20 mouse cellular contexts compared by ENCODE assay signal in genomic region chr12:9583380-9583779, GRCm38 (mm10). TPM values are rescaled to one million over a fixed set of nuclear protein-coding genes. Genes with fewer than 3 reads are reported as not detected.
"Had no signal": no experiment of that assay in that cellular context is flagged by ENCODE, and none has a peak within 500 bp of the region (broad histone marks: within the 10 kb centered on the region; RNA-seq: fewer than 3 reads in every experiment).

No protein-coding gene starts in this region.

- H3K36me3 ChIP-seq: liver, embryonic 13.5 days; lung, embryonic 15.5 days; midbrain, embryonic 15.5 days; neural tube, embryonic 12.5 days had no signal

- H3K4me3 ChIP-seq: layer of hippocampus, adult 2 months; liver, embryonic 13.5 days; lung, embryonic 15.5 days; megakaryocyte, embryonic 14.5 days; midbrain, embryonic 15.5 days; neural tube, embryonic 12.5 days had no signal

- H3K4me1 ChIP-seq: liver, embryonic 13.5 days had no signal

- H3K9me3 ChIP-seq: liver, embryonic 13.5 days; lung, embryonic 15.5 days; midbrain, embryonic 15.5 days; neural tube, embryonic 12.5 days had no signal

- DNase-seq: kidney, adult 18-20 months; kidney, postnatal 10 days; kidney, postnatal 4 days; left cerebral cortex, postnatal 4 days; liver; liver, embryonic 13.5 days; liver, postnatal 0 days; lung, postnatal 14 days; right cerebral cortex, adult 18-20 months; right cerebral cortex, postnatal 25 days; thymus, adult 18-20 months; thymus, postnatal 14 days had no signal

- H3K9ac ChIP-seq: liver, embryonic 13.5 days; liver, postnatal 0 days; lung, embryonic 15.5 days; midbrain, embryonic 15.5 days; neural tube, embryonic 12.5 days had no signal

- H3K27ac ChIP-seq: layer of hippocampus, adult 2 months; liver, embryonic 13.5 days; lung, embryonic 15.5 days; macrophage; midbrain, embryonic 15.5 days; neural tube, embryonic 12.5 days had no signal

RNA-seq across cellular contexts. Expression of gene Osr1, which starts 13.5 kb away (rescaled TPM):
- total RNA-seq: monocyte, adult 5-6 weeks; neutrophil, adult 5-6 weeks had no signal
- polyA plus RNA-seq: macrophage had no signal
